Mouse (Mus musculus) cerebellum, adult 11 months (tissue): ENCODE measurements around the gene Fgd2.
"Not testable (repeated sequence)": the region's sequence is repeated elsewhere in the genome, so short reads cannot be mapped to it uniquely, and the experiment has no call there.

Experiments used
- DNase-seq: peaks from one replicate; pipeline ENCODE4 v3.0.0; 2022

Fgd2 gene

GRCm38 (mm10) chr17:29360761-29361221 is at the start of gene Fgd2:
Gene Fgd2 (plus strand): TSS chr17:29360914.
- DNase-seq = no peak

- DNase-seq = no peak
Observed at GRCm38 (mm10) chr17:29311602-29312001, 49.1 kb upstream of the Fgd2 start.

GRCm38 (mm10) chr17:29312082-29312481 is 48.6 kb upstream of the Fgd2 start:
- no peak for DNase-seq

GRCm38 (mm10) chr17:29313300-29313699 is 47.4 kb upstream of the Fgd2 start:
- no peak for DNase-seq

GRCm38 (mm10) chr17:29315672-29316465 is 44.8 kb upstream of the Fgd2 start:
- DNase-seq = no peak

GRCm38 (mm10) chr17:29316891-29317290 is 43.8 kb upstream of the Fgd2 start:
- no peak for DNase-seq

- DNase-seq = not testable (repeated sequence)
Observed at GRCm38 (mm10) chr17:29317380-29317779, 43.3 kb upstream of the Fgd2 start, which contains the start of gene Pi16. Gene Pi16 (plus strand): TSS chr17:29317680.

- DNase-seq = no peak
Observed at GRCm38 (mm10) chr17:29318731-29319250, 41.9 kb upstream of the Fgd2 start.

GRCm38 (mm10) chr17:29319476-29319875 is 41.2 kb upstream of the Fgd2 start:
- DNase-seq = no peak

- no peak for DNase-seq
Observed at GRCm38 (mm10) chr17:29319881-29320639, 40.7 kb upstream of the Fgd2 start.

- no peak for DNase-seq
Observed at GRCm38 (mm10) chr17:29321765-29322602, 38.7 kb upstream of the Fgd2 start.

- DNase-seq = no peak
Observed at GRCm38 (mm10) chr17:29322603-29322962, 38.1 kb upstream of the Fgd2 start.

- no peak for DNase-seq
Observed at GRCm38 (mm10) chr17:29323625-29324024, 37.1 kb upstream of the Fgd2 start.

- no peak for DNase-seq
Observed at GRCm38 (mm10) chr17:29325831-29326230, 34.9 kb upstream of the Fgd2 start.

- DNase-seq = no peak
Observed at GRCm38 (mm10) chr17:29326531-29327529, 33.9 kb upstream of the Fgd2 start.

- DNase-seq = no peak
Observed at GRCm38 (mm10) chr17:29327691-29328090, 33.0 kb upstream of the Fgd2 start.

GRCm38 (mm10) chr17:29330221-29330620 is 30.5 kb upstream of the Fgd2 start:
- DNase-seq = no peak

GRCm38 (mm10) chr17:29330671-29331410 is 29.9 kb upstream of the Fgd2 start:
- DNase-seq = peak; percentile 63

- DNase-seq = no peak
Observed at GRCm38 (mm10) chr17:29332186-29332685, 28.5 kb upstream of the Fgd2 start.

GRCm38 (mm10) chr17:29336266-29336990 is 24.3 kb upstream of the Fgd2 start:
- DNase-seq = no peak
